Mouse (Mus musculus) embryonic fibroblast, embryonic 13.5 days (primary cell): ENCODE measurements around the gene H2al1j.

ENCODE experiments used
- CTCF ChIP-seq: IDR thresholded peaks from 2 replicates; pipeline ENCODE4 v1.5.1; 2011; ENCODE audit warnings: mild to moderate bottlenecking, control low read depth, low read length, moderate library complexity, borderline replicate concordance; ENCODE audit not compliant: insufficient read depth
- POLR2A ChIP-seq: IDR thresholded peaks from 2 replicates; pipeline ENCODE4 v1.6.1; 2011; ENCODE audit warnings: low read depth, mild to moderate bottlenecking, control low read depth, low read length, moderate library complexity

DNA sequence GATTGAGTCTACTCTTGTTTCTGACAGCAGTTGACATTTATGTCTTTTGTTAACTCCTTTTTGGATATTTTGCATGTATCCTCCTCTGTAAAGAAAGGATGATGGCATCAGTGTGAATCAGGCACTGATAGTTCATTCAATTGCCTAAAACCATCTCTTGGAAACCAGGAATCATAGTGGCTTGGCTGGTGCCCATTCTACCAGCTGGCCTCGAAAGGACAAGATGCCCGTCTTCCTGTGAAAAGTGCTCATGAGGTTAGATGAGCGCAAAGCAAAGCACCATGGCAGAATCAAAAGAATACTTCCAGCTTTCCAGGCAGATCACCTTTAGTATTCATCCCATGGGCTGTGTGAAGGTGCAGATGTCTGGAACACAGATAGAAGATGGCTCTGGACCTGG, 19.1 kb downstream of the H2al1j start:
- TF ChIP-seq CTCF (no peak), POLR2A (no peak)
